Mouse (Mus musculus): Measurements from ENCODE around the gene Psg16.

Gene Psg16

DNA sequence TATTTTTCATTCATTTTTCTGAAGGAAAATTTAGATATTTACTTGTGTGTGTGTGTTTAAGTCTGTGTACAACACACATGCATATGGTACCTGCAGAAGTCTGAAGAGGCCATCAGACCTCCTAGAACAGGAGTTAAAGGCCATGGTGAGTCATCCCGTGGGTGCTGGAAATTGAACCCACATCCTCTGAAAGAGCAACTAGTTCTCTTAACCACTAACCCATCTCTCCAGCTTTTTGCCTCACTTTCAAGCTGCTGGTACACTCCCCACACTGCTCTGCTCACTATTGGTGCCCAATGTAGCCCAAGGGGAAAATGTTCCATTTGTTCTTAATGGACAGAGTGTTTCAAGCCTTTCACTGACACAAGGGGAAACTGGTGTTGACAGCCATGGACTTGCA is 61.5 kb downstream of the Psg16 start:
- DNase-seq = no peak

DNA sequence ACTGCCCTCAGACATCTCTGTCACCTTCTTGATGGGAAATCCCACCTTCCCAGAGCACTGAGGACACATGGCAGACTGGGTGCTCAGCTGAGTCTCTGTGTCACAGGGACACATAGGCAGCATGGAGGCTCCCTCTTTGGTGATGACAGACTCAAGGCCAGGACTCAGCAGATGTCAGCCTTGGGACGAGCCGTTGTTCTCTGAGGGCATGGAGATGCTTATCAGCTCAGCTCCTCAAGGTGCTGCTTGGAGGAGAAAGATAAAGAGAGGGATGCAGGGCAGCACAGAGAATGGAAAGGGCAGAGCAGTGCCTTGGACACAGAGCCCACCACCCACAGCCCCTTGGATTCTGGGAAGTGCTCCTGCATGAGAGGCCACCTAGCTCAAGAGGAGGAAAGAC is 76.1 kb downstream of the Psg16 start, which contains the start of gene Ceacam3:
Ceacam3 (plus strand) TSS at position 352 of the 400 bp plus-strand sequence.
- no peak for DNase-seq

DNA sequence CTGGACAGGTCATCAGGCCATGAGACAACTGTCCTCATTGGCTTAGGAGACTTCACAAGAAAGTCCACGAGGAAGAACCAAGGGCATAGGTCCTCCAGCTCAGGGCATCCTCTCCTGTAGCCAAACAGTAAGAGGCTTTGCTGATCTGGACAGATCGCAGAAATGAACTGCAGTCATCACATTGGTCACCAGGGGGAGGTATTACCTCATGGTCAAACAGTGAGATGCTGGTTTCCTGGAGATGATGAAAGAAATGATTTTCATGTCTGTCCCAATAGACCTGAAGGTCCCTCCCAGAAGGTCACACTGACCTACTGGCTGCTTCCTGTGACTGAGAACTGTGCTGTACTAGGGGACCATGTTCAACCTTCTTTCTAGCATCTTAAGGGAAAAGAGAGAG is 81.8 kb downstream of the Psg16 start:
- peak; percentile 81 for DNase-seq

DNA sequence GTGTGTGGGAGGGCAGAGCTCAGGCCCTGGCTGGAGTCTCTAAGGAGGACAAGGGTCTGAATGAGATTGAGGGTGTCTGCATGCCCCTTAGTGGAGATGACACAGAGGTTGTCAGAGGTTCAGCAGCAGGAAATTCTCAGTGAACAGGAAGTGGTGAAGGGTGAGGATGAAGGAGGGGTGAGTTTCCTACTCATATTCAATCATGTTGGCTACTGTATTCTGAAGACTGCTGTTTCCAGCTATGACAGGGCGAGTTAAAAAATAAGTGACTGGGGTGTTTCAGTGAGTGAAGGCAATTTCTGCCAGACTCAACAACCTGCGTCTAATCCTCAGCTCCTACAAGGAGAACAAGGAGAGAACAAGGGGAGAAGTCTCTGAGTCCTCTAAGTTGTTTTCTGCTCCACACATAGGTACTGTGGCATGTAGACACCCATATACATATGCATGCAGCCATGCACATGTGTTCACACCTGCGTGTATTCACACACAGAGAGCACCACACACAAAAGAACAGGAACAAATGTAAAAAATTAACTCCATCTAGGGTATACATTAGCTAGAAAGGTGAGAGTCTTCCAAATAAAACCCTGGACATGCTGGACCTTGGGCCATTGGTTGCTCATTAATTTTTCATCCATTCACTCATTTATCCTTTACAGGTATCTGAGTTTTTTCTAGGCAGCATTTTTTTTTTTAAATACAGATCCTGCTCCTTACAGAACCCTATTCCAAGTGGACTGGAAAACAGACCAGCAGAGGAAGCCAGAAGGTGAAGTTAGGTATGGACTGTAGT is 83.2 kb downstream of the Psg16 start:
- peak; percentile 46 for DNase-seq

DNA sequence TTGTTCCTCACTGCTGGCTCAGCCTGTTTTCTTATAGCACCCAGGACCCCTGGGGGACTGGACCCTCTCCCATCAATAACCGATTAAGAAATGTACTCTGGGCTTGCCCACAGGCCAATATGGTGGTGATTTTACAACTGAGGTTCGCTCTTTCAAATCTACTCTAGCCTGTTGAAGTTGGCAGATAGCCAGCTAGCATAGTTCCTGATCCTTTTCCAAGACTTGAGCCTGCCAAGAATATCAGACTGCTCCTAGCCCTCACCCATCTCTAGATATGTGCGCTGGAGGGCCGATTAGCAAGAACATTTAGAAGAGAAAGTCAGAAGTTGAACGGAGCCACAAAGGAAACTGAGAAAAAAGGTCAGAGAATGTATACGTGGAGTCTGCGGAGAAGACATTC is 85.2 kb downstream of the Psg16 start:
- peak; percentile 42 for DNase-seq

DNA sequence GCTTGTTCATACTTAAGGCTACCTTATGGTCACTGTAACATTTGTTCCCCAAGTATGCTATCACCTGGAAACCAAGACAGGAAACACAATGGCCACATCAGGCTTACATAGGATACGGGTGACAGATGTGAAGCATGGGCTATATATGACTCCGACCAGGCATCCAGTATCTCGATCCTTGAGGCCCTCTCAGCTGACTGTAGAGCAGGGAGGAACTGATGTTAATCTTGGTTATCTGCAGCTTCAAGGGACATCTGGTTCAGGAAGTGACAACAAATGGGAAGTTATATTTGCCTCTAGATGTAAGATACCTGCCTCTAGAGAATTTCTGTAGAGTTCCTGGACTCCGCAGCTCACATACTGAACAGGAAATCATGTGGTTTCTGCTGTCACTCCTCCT is 98.0 kb downstream of the Psg16 start:
- no peak for DNase-seq

Data from kidney, adult 18-20 months (tissue).